Mouse (Mus musculus): ENCODE results near the gene Ptch1. TPM values are rescaled to one million over a fixed set of nuclear protein-coding genes. Genes with fewer than 3 reads are reported as not detected.

Gene Ptch1
- polyA plus RNA-seq (2016; fragmentation: Nextera tagmentation; extraction: Ambion mirVana): 24.9 and 29.2 TPM in 2 replicates

GRCm38 (mm10) chr13:63573256-63573835 is at the start of gene Ptch1:
Gene Ptch1, minus strand, starts transcription at chr13:63573598.
- peak within 1 kb of the TSS; percentile 80 for H3K9ac ChIP-seq
- peak; percentile 49; the same call in 1 of the 2 replicates for ATAC-seq (ENCODE audit: insufficient number of reproducible peaks, insufficient read depth, low FRiP score, low TSS enrichment)
- H3K27ac ChIP-seq: peak within 1 kb of the TSS; percentile 90
- no peaks in the 10 kb centered on the region for H3K9me3 ChIP-seq
- H3K4me1 ChIP-seq: peaks cover 22% of the 10 kb centered on the region
- no peaks in the 10 kb centered on the region for H3K36me3 ChIP-seq
- peaks cover 28% of the 10 kb centered on the region for H3K27me3 ChIP-seq
- peak within 1 kb of the TSS; percentile 75 for H3K4me3 ChIP-seq
- WGBS: under 1% methylated on average over 41 of the region's 44 CpGs
- H3K4me2 ChIP-seq (replicated peaks): peak within 1 kb of the TSS; percentile 95

- no peaks in the 10 kb centered on the region for H3K27me3 ChIP-seq
- no peak overlapping the region for H3K4me3 ChIP-seq
- no peak overlapping the region for H3K27ac ChIP-seq
- H3K4me2 ChIP-seq (replicated peaks): no peak overlapping the region
- no peaks in the 10 kb centered on the region for H3K36me3 ChIP-seq
- H3K4me1 ChIP-seq: no peaks in the 10 kb centered on the region
- H3K9ac ChIP-seq: no peak overlapping the region
- ATAC-seq (ENCODE audit: insufficient number of reproducible peaks, insufficient read depth, low FRiP score, low TSS enrichment): no peak
- WGBS: 82% methylated on average over 3 of the region's 3 CpGs
- H3K9me3 ChIP-seq: no peaks in the 10 kb centered on the region
Observed at GRCm38 (mm10) chr13:63621301-63621700, 47.9 kb upstream of the Ptch1 start.

- no peak for ATAC-seq (ENCODE audit: insufficient number of reproducible peaks, insufficient read depth, low FRiP score, low TSS enrichment)
- Histone ChIP-seq H3K9ac (no peak overlapping the region), H3K4me1 (peaks cover 10% of the 10 kb centered on the region), H3K27ac (no peak overlapping the region), H3K4me2 (replicated peaks) (no peak overlapping the region), H3K36me3 (no peaks in the 10 kb centered on the region), H3K27me3 (no peaks in the 10 kb centered on the region), H3K9me3 (no peaks in the 10 kb centered on the region), H3K4me3 (no peak overlapping the region)
- WGBS: 63% methylated on average over 2 of the region's 2 CpGs
Observed at GRCm38 (mm10) chr13:63613201-63613600, 39.8 kb upstream of the Ptch1 start.

- Histone ChIP-seq H3K4me3 (no peak overlapping the region), H3K27ac (no peak overlapping the region), H3K27me3 (no peaks in the 10 kb centered on the region), H3K36me3 (no peaks in the 10 kb centered on the region), H3K4me1 (peaks cover 10% of the 10 kb centered on the region), H3K4me2 (replicated peaks) (no peak overlapping the region), H3K9me3 (no peaks in the 10 kb centered on the region), H3K9ac (no peak overlapping the region)
- 18% methylated on average over 10 of the region's 10 CpGs for WGBS
- no peak for ATAC-seq (ENCODE audit: insufficient number of reproducible peaks, insufficient read depth, low FRiP score, low TSS enrichment)
Observed at GRCm38 (mm10) chr13:63609734-63610133, 36.3 kb upstream of the Ptch1 start.

- WGBS: 76% methylated on average over 3 of the region's 3 CpGs
- H3K4me2 ChIP-seq (replicated peaks): no peak overlapping the region
- H3K36me3 ChIP-seq: no peaks in the 10 kb centered on the region
- no peaks in the 10 kb centered on the region for H3K9me3 ChIP-seq
- no peaks in the 10 kb centered on the region for H3K27me3 ChIP-seq
- H3K4me1 ChIP-seq: no peaks in the 10 kb centered on the region; the same call in 1 of the 2 replicates
- no peak overlapping the region for H3K4me3 ChIP-seq
- no peak overlapping the region for H3K27ac ChIP-seq
- no peak for ATAC-seq (ENCODE audit: insufficient number of reproducible peaks, insufficient read depth, low FRiP score, low TSS enrichment)
- no peak overlapping the region for H3K9ac ChIP-seq
Observed at GRCm38 (mm10) chr13:63597593-63597992, 24.2 kb upstream of the Ptch1 start.

DNA sequence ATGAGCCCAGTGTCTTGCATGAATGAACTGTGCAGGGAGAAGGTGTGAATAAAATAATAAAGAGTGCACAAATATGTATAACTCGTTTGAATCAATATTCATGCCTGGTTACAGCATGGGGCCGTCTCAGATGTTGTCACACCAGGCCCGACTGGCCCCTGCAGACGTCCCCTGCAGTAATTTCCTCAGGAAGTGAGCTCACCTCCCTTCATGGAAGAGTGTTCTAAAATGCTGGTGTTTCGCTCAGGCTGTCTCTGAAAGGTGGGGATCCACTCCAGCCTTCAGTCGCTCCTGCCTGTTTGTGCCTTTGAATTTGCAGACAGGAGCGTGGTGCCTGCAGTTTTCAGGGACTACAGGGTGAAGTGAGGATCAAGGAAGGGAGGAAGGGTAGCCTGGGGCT is 22.5 kb upstream of the Ptch1 start:
- no peak for ATAC-seq (ENCODE audit: insufficient number of reproducible peaks, insufficient read depth, low FRiP score, low TSS enrichment)
- WGBS: 50% methylated on average over 7 of the region's 7 CpGs
- Histone ChIP-seq H3K36me3 (no peaks in the 10 kb centered on the region), H3K27ac (no peak overlapping the region), H3K9me3 (no peaks in the 10 kb centered on the region), H3K27me3 (no peaks in the 10 kb centered on the region), H3K4me1 (no peaks in the 10 kb centered on the region; the same call in 1 of the 2 replicates), H3K9ac (no peak overlapping the region), H3K4me2 (replicated peaks) (no peak overlapping the region), H3K4me3 (no peak overlapping the region)

DNA sequence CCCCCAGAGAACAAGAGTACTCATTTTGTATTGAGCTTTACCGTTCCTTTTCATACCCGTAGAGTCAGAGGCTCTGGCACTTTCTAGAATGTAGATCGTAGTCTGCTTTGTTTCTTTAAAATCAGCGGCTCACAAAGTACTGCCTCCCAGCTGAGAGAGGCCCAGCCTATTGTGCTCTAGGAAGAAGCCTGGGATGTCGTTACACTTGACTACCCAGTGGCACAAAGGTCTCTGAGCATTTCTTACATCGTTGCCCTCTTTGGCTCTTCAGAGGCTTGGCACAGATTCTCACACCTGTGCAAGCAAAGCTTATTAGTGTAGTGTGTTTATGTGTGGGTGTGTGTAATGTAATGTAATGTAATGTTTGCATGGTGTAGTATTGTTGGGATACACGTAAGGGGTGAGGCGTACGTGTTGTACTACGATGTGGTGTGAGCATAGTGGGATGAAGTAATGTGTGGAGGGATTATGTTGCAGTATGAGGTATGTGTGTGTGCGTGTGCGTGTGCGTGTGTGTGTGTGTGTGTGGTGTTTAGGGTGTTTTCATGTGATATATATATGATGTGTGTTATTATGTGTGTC is 20.2 kb upstream of the Ptch1 start:
- H3K9ac ChIP-seq: no peak overlapping the region
- H3K9me3 ChIP-seq: no peaks in the 10 kb centered on the region
- H3K4me3 ChIP-seq: no peak overlapping the region
- WGBS: 72% methylated on average over 13 of the region's 13 CpGs
- ATAC-seq (ENCODE audit: insufficient number of reproducible peaks, insufficient read depth, low FRiP score, low TSS enrichment): no peak
- H3K4me1 ChIP-seq: no peaks in the 10 kb centered on the region; the same call in 1 of the 2 replicates
- no peak overlapping the region for H3K4me2 ChIP-seq (replicated peaks)
- H3K27ac ChIP-seq: no peak overlapping the region
- H3K36me3 ChIP-seq: no peaks in the 10 kb centered on the region
- no peaks in the 10 kb centered on the region for H3K27me3 ChIP-seq

- no peak overlapping the region for H3K4me3 ChIP-seq
- no peak overlapping the region for H3K4me2 ChIP-seq (replicated peaks)
- no peak overlapping the region for H3K9ac ChIP-seq
- H3K4me1 ChIP-seq: no peaks in the 10 kb centered on the region; the same call in 1 of the 2 replicates
- 89% methylated on average over 5 of the region's 5 CpGs for WGBS
- H3K9me3 ChIP-seq: no peaks in the 10 kb centered on the region
- no peak overlapping the region for H3K27ac ChIP-seq
- ATAC-seq (ENCODE audit: insufficient number of reproducible peaks, insufficient read depth, low FRiP score, low TSS enrichment): no peak
- H3K27me3 ChIP-seq: no peaks in the 10 kb centered on the region
- H3K36me3 ChIP-seq: no peaks in the 10 kb centered on the region
Observed at GRCm38 (mm10) chr13:63592755-63593154, 19.4 kb upstream of the Ptch1 start.

- Histone ChIP-seq H3K9me3 (no peaks in the 10 kb centered on the region), H3K4me2 (replicated peaks) (0 out of 2 replicates have a peak overlapping the region, but pooled peaks have one; percentile 95), H3K4me3 (no peak overlapping the region), H3K27me3 (peaks cover 28% of the 10 kb centered on the region), H3K36me3 (no peaks in the 10 kb centered on the region), H3K4me1 (peaks cover 10% of the 10 kb centered on the region; the same call in 1 of the 2 replicates), H3K27ac (no peak overlapping the region), H3K9ac (no peak overlapping the region)
- WGBS: 52% methylated on average over 4 of the region's 4 CpGs
- ATAC-seq (ENCODE audit: insufficient number of reproducible peaks, insufficient read depth, low FRiP score, low TSS enrichment): no peak
Observed at GRCm38 (mm10) chr13:63574601-63575000, 1.2 kb upstream of the Ptch1 start.

- no peaks in the 10 kb centered on the region for H3K9me3 ChIP-seq
- H3K27me3 ChIP-seq: peaks cover 28% of the 10 kb centered on the region
- H3K4me1 ChIP-seq: peaks cover 22% of the 10 kb centered on the region
- peak overlapping the region; percentile 95 for H3K4me2 ChIP-seq (replicated peaks)
- under 1% methylated on average over 67 of the region's 67 CpGs for WGBS
- peak overlapping the region; percentile 75 for H3K4me3 ChIP-seq
- no peaks in the 10 kb centered on the region for H3K36me3 ChIP-seq
- ATAC-seq (ENCODE audit: insufficient number of reproducible peaks, insufficient read depth, low FRiP score, low TSS enrichment): no peak
- H3K27ac ChIP-seq: peak overlapping the region; percentile 90
- H3K9ac ChIP-seq: peak overlapping the region; percentile 80
Observed at GRCm38 (mm10) chr13:63572453-63573255, 744 bp downstream of the Ptch1 start.

DNA sequence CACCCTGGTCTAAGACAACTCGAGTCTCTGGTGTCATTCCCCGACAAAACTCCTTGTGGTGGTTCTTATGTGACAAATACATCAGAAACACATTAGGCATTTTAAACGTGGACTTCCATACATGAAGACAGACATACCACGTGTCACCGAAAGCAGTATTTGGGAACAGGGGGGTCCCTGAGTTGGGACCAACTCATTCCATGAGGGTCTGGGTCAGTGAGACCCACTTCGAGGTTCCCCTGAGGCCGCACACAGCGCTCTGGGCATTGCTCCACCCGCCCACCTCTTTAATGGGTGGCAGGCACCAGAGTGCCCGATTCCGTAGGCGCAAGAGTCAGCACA is 1.3 kb downstream of the Ptch1 start:
- Histone ChIP-seq H3K4me3 (peak overlapping the region; percentile 75), H3K4me2 (replicated peaks) (peak overlapping the region; percentile 95), H3K9me3 (no peaks in the 10 kb centered on the region), H3K4me1 (peaks cover 22% of the 10 kb centered on the region), H3K36me3 (no peaks in the 10 kb centered on the region), H3K27me3 (peaks cover 28% of the 10 kb centered on the region), H3K9ac (peak overlapping the region; percentile 80), H3K27ac (peak overlapping the region; percentile 90)
- WGBS: 1% methylated on average over 12 of the region's 12 CpGs
- no peak for ATAC-seq (ENCODE audit: insufficient number of reproducible peaks, insufficient read depth, low FRiP score, low TSS enrichment)

DNA sequence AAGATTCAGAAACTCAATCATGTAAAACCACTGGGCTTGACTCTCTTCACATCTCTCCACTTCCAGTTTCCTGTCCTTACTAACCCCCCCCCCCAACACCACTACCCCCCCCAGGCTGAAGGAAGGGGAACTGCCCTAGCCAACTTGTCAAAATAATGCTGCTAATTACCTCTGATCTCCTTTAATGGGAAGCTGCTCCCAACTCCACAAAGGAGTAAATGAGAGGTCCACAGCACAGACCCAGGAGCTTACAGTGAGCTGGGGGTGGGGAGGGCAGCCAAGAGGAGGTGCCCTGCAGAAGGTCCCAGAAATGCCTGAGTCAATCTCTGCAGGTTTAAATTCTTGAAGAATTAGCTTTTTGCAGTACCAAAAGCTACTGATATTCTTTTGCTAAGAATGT is 2.9 kb downstream of the Ptch1 start:
- Histone ChIP-seq H3K4me3 (peak overlapping the region; percentile 75), H3K9me3 (no peaks in the 10 kb centered on the region), H3K36me3 (no peaks in the 10 kb centered on the region), H3K9ac (no peak overlapping the region), H3K27ac (peak overlapping the region; percentile 31; the same call in 1 of the 2 replicates), H3K27me3 (peaks cover 19% of the 10 kb centered on the region), H3K4me2 (replicated peaks) (peak overlapping the region; percentile 95), H3K4me1 (peaks cover 22% of the 10 kb centered on the region)
- ATAC-seq (ENCODE audit: insufficient number of reproducible peaks, insufficient read depth, low FRiP score, low TSS enrichment): no peak

Measured in embryonic facial prominence, embryonic 12.5 days (tissue).